Mouse (Mus musculus): ENCODE measurements at regions not wholly inside any gene's neighbourhood (a gene's known extent, or its start where the extent isn't known, plus 50 kb on each side); places are given as distances from the start of the nearest gene placed in this dataset.

DNA sequence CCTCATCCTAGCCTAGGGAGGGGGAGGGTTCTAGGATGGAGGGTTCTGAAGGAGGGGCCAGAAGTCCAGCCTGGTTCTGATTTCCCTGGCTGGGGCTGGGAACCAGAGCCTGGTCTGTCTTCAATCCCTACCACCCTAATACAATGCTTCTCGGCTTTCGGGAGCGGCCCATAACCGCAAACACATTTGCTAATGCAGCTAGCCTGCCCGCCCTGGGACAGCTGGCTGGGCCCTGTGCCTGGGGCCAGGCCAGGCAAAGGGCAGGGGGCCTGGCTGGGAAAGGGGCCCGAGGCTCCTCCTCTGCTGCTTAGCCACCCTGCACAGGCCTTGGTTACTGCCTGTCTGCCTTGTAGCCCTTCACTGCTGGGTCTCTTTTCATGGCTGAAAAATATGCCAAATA, 74.9 kb downstream of the Pja1 start:
- H3K27ac ChIP-seq (ENCODE audit: low read depth, low read length), result no peak overlapping the region
- no peak overlapping the region for H3K4me3 ChIP-seq (ENCODE audit: low read length)
- WGBS, result 68% methylated on average over 6 of the region's 6 CpGs
- H3K4me2 ChIP-seq (ENCODE audit: low read length), result no peak overlapping the region
- no peaks in the 10 kb centered on the region for H3K36me3 ChIP-seq (ENCODE audit: control insufficient read depth, insufficient read depth, low read length)
- peak; percentile 40; the same call in 1 of the 2 replicates for ATAC-seq
- peaks cover 7% of the 10 kb centered on the region for H3K27me3 ChIP-seq (replicated peaks; ENCODE audit: control insufficient read depth, insufficient read depth, low read length)
- no peaks in the 10 kb centered on the region for H3K9me3 ChIP-seq (ENCODE audit: control insufficient read depth, low read length)
- H3K9ac ChIP-seq (ENCODE audit: low read depth, low read length), result no peak overlapping the region
- H3K4me1 ChIP-seq (ENCODE audit: control insufficient read depth, insufficient read depth, low read depth, low read length), result no peaks in the 10 kb centered on the region; the same call in 1 of the 2 replicates

DNA sequence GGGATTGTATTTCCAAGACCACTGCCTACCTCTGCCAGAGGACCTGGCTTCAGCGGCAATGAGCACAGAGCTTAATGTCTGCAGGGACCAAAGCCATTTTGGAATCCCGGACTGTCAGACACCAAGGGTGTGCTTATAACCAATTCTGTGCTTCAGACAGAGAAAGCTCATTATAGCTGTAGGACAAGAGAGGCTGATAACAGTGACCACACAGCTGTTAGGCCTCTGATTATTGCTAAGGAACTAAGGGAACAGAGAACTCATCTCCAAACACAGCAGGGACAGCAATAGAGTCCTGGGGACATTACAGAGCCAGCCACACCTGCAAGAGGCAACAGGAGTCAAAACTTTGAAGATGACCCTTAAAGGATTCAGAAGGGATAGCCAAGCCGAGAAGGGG, 76.0 kb downstream of the Pja1 start:
- Histone ChIP-seq H3K4me2 (ENCODE audit: low read length) (no peak overlapping the region), H3K27me3 (replicated peaks; ENCODE audit: control insufficient read depth, insufficient read depth, low read length) (peaks cover 5% of the 10 kb centered on the region), H3K9me3 (ENCODE audit: control insufficient read depth, low read length) (no peaks in the 10 kb centered on the region), H3K4me3 (ENCODE audit: low read length) (no peak overlapping the region), H3K9ac (ENCODE audit: low read depth, low read length) (no peak overlapping the region), H3K36me3 (ENCODE audit: control insufficient read depth, insufficient read depth, low read length) (no peaks in the 10 kb centered on the region), H3K27ac (ENCODE audit: low read depth, low read length) (no peak overlapping the region), H3K4me1 (ENCODE audit: control insufficient read depth, insufficient read depth, low read depth, low read length) (no peaks in the 10 kb centered on the region; the same call in 1 of the 2 replicates)
- no peak for ATAC-seq
- WGBS, result 87% methylated on average over 3 of the region's 3 CpGs

DNA sequence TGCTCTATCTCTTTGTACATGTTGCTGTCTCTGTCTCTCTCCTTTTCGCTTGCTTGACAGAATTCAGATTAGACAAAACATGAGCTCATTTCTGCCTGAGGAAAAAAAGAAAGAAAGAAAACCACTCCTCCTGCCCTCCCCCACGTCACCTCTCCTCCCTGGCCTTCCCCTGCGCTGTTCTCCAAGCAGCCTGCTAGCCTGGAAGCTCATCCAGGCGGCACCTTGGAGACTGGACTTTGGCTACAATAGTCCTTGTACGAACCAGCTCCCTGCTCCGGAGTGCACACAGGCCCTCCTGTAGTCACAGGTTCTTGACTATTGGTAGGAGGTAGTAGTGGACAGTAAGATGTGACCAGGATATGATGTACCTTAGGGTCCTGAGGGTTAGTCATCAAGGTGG, 79.4 kb downstream of the Pja1 start:
- no peak overlapping the region for H3K4me2 ChIP-seq (ENCODE audit: low read length)
- peaks cover 5% of the 10 kb centered on the region for H3K27me3 ChIP-seq (replicated peaks; ENCODE audit: control insufficient read depth, insufficient read depth, low read length)
- 60% methylated on average over 6 of the region's 6 CpGs for WGBS

DNA sequence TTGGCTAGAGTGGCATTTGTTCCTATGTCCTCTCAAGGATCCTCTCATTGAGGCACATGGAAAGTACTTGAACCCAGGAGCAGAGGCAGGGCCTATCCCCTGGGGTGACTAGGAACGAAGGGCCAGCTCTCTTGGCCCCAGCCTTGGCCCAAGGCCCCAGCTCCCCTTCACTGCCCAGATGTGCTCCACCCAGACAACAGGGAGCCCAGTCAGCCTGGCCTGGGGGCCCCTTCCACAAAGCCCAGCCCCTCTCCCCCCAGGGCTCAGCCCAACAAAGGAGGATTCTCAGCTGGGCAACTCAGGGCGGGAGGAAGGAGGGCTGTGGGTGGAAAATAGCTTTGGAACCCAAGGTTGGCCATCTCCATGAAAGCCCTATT, 80.6 kb downstream of the Pja1 start:
- Histone ChIP-seq H3K9ac (ENCODE audit: low read depth, low read length) (no peak overlapping the region), H3K4me3 (ENCODE audit: low read length) (no peak overlapping the region), H3K36me3 (ENCODE audit: control insufficient read depth, insufficient read depth, low read length) (no peaks in the 10 kb centered on the region), H3K27ac (ENCODE audit: low read depth, low read length) (no peak overlapping the region), H3K9me3 (ENCODE audit: control insufficient read depth, low read length) (no peaks in the 10 kb centered on the region), H3K4me1 (ENCODE audit: control insufficient read depth, insufficient read depth, low read depth, low read length) (no peaks in the 10 kb centered on the region), H3K4me2 (ENCODE audit: low read length) (no peak overlapping the region), H3K27me3 (replicated peaks; ENCODE audit: control insufficient read depth, insufficient read depth, low read length) (peaks cover 5% of the 10 kb centered on the region)
- no peak for ATAC-seq
- WGBS, result 64% methylated on average over 2 of the region's 2 CpGs

More for the DNA sequence above, 79.4 kb downstream of the Pja1 start:
- no peaks in the 10 kb centered on the region for H3K36me3 ChIP-seq (ENCODE audit: control insufficient read depth, insufficient read depth, low read length)
- ATAC-seq, result no peak
- H3K9me3 ChIP-seq (ENCODE audit: control insufficient read depth, low read length), result no peaks in the 10 kb centered on the region
- H3K9ac ChIP-seq (ENCODE audit: low read depth, low read length), result no peak overlapping the region
- H3K4me3 ChIP-seq (ENCODE audit: low read length), result no peak overlapping the region
- no peak overlapping the region for H3K27ac ChIP-seq (ENCODE audit: low read depth, low read length)
- no peaks in the 10 kb centered on the region for H3K4me1 ChIP-seq (ENCODE audit: control insufficient read depth, insufficient read depth, low read depth, low read length)

DNA sequence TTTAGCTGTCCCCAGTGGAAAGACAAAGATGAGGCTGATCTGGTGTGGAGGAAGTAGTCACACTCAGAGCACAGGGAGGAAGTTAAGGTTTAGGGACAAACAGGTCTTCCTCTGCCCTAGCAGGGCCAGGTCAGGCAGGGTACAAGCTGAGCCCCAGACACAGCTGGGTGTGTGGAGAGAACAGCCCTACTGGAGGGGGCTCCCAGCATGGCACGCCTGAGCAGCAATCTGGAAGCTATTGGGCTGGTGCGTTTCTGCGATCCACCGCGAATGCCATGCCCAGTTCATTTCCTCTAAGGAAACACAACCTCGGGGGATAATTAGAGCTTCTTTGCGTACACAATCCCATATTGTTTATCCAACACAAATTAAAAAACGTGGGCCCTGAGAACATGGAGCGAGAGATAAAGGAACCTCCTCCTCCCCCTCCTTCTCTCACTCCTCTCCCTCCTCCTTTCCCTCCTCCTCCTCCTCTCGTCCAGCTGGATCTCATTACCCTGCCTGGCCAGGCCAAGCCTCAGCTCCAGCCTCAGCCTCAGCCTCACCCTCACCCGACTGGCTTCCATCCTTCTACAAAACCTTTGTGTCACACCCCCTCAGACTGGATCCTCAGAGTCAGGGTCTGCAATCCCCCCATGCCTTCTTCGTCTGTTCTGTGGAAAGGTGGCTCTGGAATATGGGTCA, 81.2 kb downstream of the Pja1 start:
- Histone ChIP-seq H3K9ac (ENCODE audit: low read depth, low read length) (no peak overlapping the region), H3K4me2 (ENCODE audit: low read length) (no peak overlapping the region), H3K27ac (ENCODE audit: low read depth, low read length) (no peak overlapping the region), H3K4me3 (ENCODE audit: low read length) (no peak overlapping the region), H3K9me3 (ENCODE audit: control insufficient read depth, low read length) (no peaks in the 10 kb centered on the region), H3K36me3 (ENCODE audit: control insufficient read depth, insufficient read depth, low read length) (no peaks in the 10 kb centered on the region), H3K27me3 (replicated peaks; ENCODE audit: control insufficient read depth, insufficient read depth, low read length) (peaks cover 5% of the 10 kb centered on the region), H3K4me1 (ENCODE audit: control insufficient read depth, insufficient read depth, low read depth, low read length) (no peaks in the 10 kb centered on the region)
- 56% methylated on average over 12 of the region's 12 CpGs for WGBS
- ATAC-seq, result no peak

DNA sequence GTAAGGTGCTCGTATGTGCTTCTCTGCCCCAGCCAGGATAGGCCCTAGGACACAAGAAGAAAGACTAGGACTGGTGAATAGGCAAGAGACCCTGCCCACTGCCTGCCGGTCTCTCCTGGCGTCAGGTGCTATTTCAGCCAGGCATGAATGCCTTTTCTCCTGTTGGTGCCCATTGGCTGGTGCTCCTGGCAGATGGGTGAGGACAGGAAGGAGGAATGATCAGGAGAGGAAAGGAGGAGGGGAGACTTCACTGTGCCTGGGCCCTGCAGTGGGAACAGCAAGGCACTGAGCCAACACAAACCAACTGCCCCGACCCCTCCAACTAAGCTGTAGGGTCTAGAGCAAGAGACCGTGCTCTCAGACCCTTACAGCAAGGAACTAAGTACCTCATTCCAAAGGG, 100.4 kb downstream of the Pja1 start:
- no peak for ATAC-seq
- H3K9ac ChIP-seq (ENCODE audit: low read depth, low read length), result no peak overlapping the region
- H3K4me1 ChIP-seq (ENCODE audit: control insufficient read depth, insufficient read depth, low read depth, low read length), result no peaks in the 10 kb centered on the region
- no peak overlapping the region for H3K4me2 ChIP-seq (ENCODE audit: low read length)
- H3K4me3 ChIP-seq (ENCODE audit: low read length), result no peak overlapping the region
- H3K27ac ChIP-seq (ENCODE audit: low read depth, low read length), result no peak overlapping the region
- no peaks in the 10 kb centered on the region for H3K9me3 ChIP-seq (ENCODE audit: control insufficient read depth, low read length)
- WGBS, result 70% methylated on average over 5 of the region's 5 CpGs
- no peaks in the 10 kb centered on the region for H3K36me3 ChIP-seq (ENCODE audit: control insufficient read depth, insufficient read depth, low read length)
- peaks cover 2% of the 10 kb centered on the region; the same call in 1 of the 2 replicates for H3K27me3 ChIP-seq (replicated peaks; ENCODE audit: control insufficient read depth, insufficient read depth, low read length)

DNA sequence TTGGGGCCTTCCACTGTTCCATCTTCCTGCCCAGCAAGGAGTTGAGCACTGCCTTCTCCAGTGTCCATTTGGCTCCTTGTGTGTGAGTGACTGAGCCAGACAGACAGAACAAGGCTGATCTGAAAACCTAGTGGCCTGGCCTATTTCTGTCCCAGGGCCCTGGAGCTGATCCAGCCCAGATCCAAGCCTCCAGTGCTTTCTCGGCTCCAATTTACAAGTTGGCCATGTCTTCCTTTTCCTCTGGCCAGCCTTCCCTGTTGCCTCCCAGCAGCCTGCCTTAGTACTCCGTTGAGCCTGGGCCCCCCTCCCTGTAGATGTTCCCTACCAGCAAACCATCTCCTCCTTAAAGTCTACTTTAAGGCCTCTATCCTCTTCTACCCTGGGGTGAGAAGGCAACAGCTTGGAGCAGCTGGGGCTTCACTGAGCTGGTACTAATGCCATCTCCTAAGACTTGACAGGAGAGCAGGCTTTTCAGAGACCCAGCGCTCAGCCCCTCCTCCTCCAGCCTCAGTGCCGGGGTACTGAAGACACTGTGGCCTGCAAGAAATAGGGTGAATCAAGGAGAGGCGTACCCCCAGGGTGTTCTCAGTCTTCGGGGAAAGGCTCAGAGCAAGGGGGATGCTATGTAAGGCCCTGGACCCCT, 101.7 kb downstream of the Pja1 start:
- Histone ChIP-seq H3K27ac (ENCODE audit: low read depth, low read length) (no peak overlapping the region), H3K4me2 (ENCODE audit: low read length) (no peak overlapping the region), H3K9me3 (ENCODE audit: control insufficient read depth, low read length) (no peaks in the 10 kb centered on the region), H3K27me3 (replicated peaks; ENCODE audit: control insufficient read depth, insufficient read depth, low read length) (peaks cover 2% of the 10 kb centered on the region; the same call in 1 of the 2 replicates), H3K4me1 (ENCODE audit: control insufficient read depth, insufficient read depth, low read depth, low read length) (no peaks in the 10 kb centered on the region), H3K4me3 (ENCODE audit: low read length) (no peak overlapping the region), H3K36me3 (ENCODE audit: control insufficient read depth, insufficient read depth, low read length) (no peaks in the 10 kb centered on the region), H3K9ac (ENCODE audit: low read depth, low read length) (no peak overlapping the region)
- peak; percentile 81 for ATAC-seq
- 61% methylated on average over 6 of the region's 6 CpGs for WGBS

DNA sequence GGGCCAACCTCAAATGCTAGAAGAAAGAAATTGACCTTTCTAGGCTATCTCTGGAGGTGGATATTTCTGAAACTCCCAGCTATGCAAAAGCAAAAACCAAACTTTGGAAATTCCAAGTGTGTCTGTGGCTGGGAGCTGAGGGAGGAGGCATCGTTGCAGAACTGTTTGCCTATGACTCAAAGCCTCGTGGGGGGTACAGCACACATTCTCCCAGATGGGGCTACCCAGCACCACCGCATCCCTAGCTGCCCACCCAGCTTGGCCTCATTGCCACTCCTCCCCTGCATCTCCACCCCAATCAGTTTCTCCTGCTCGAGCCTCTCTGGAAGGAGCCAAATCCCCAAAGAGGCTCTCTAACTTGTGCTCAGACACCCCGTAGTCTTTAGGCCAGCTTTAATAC, 107.0 kb downstream of the Pja1 start:
- WGBS, result 83% methylated on average over 5 of the region's 5 CpGs
- H3K4me3 ChIP-seq (ENCODE audit: low read length), result no peak overlapping the region
- peaks cover 2% of the 10 kb centered on the region; the same call in 1 of the 2 replicates for H3K27me3 ChIP-seq (replicated peaks; ENCODE audit: control insufficient read depth, insufficient read depth, low read length)
- H3K27ac ChIP-seq (ENCODE audit: low read depth, low read length), result no peak overlapping the region
- no peaks in the 10 kb centered on the region for H3K9me3 ChIP-seq (ENCODE audit: control insufficient read depth, low read length)
- no peak overlapping the region for H3K9ac ChIP-seq (ENCODE audit: low read depth, low read length)
- ATAC-seq, result no peak
- no peaks in the 10 kb centered on the region for H3K36me3 ChIP-seq (ENCODE audit: control insufficient read depth, insufficient read depth, low read length)
- no peaks in the 10 kb centered on the region for H3K4me1 ChIP-seq (ENCODE audit: control insufficient read depth, insufficient read depth, low read depth, low read length)
- no peak overlapping the region for H3K4me2 ChIP-seq (ENCODE audit: low read length)

DNA sequence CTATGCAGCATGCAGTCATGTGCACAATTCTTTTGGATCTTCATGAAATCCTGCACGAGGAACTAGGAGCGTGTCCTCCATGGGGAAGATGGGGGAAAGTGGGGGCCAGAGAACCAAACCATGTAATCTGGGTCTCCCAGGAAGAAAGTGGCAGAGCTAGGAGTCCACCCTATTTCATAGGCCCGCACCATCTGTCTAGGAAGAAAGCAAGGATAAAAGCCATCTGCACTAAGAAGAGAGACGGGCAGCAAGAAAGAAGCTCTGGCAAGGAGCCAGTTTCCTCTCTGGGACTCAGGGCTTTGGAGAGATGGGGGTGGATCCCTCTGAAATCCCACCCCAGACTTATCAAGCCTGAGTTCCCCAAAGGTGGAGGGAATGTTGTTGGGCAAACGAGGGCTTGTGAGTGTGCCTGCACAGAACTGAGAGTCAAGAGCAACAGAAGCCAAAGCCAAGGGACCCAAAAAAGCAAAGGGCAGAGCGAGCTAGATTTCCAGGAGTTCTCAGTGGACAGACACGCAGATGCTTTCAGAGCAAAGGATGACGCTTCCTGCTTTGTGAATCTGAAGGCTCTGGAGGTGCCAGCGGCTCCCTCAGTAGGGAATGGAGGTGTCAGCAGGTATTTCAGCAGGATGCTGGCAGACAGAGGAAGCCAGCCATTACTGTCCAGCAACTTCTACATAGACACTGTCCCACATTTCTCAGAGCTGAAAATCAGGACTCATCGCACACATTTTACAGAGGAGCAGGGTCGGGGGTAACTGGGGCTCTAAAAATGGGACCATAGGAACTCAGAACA, 110.8 kb downstream of the Pja1 start:
- H3K4me2 ChIP-seq (ENCODE audit: low read length), result no peak overlapping the region
- peaks cover 9% of the 10 kb centered on the region for H3K27me3 ChIP-seq (replicated peaks; ENCODE audit: control insufficient read depth, insufficient read depth, low read length)
- ATAC-seq, result no peak; the same call in 1 of the 2 replicates
- H3K4me3 ChIP-seq (ENCODE audit: low read length), result no peak overlapping the region
- H3K9ac ChIP-seq (ENCODE audit: low read depth, low read length), result no peak overlapping the region
- WGBS, result 66% methylated on average over 11 of the region's 11 CpGs
- no peak overlapping the region for H3K27ac ChIP-seq (ENCODE audit: low read depth, low read length)
- no peaks in the 10 kb centered on the region for H3K4me1 ChIP-seq (ENCODE audit: control insufficient read depth, insufficient read depth, low read depth, low read length)
- H3K36me3 ChIP-seq (ENCODE audit: control insufficient read depth, insufficient read depth, low read length), result no peaks in the 10 kb centered on the region
- H3K9me3 ChIP-seq (ENCODE audit: control insufficient read depth, low read length), result no peaks in the 10 kb centered on the region
